Mouse (Mus musculus): ENCODE measurements around the gene Mpv17l2. TPM values are rescaled to one million over a fixed set of nuclear protein-coding genes. Genes with fewer than 3 reads are reported as not detected.

Mpv17l2 gene
- polyA plus RNA-seq, 1 experiment from 2014 or later, result 60.4 TPM

GRCm38 (mm10) chr8:70791294-70791701 lies 30.6 kb upstream of the Mpv17l2 start:
- Histone ChIP-seq H3K27me3 (ENCODE audit: insufficient read depth, low read length) (0 out of 2 replicates have a peak, but pooled peaks cover 4% of the 10 kb centered on the region), H3K9me3 (ENCODE audit: low read length) (no peaks in the 10 kb centered on the region), H3K4me3 (ENCODE audit: low read length) (peak overlapping the region; percentile 86), H3K9ac (replicated peaks; ENCODE audit: low read length) (peak overlapping the region; percentile 97), H3K36me3 (ENCODE audit: insufficient read depth, low read length) (peaks cover 21% of the 10 kb centered on the region; the same call in 1 of the 2 replicates), H3K4me2 (replicated peaks; ENCODE audit: low read depth, low read length) (peak overlapping the region; percentile 83), H3K27ac (ENCODE audit: low read length) (peak overlapping the region; percentile 54), H3K4me1 (ENCODE audit: insufficient read depth, low read length) (peaks cover 45% of the 10 kb centered on the region)
- 46% methylated on average over 7 of the region's 7 CpGs for WGBS
- no peak for ATAC-seq (ENCODE audit: low FRiP score, low TSS enrichment)

GRCm38 (mm10) chr8:70790846-70791245 lies 30.1 kb upstream of the Mpv17l2 start:
- ATAC-seq (ENCODE audit: low FRiP score, low TSS enrichment), result no peak
- Histone ChIP-seq H3K4me1 (ENCODE audit: insufficient read depth, low read length) (peaks cover 41% of the 10 kb centered on the region), H3K9me3 (ENCODE audit: low read length) (no peaks in the 10 kb centered on the region), H3K4me2 (replicated peaks; ENCODE audit: low read depth, low read length) (peak overlapping the region; percentile 83), H3K9ac (replicated peaks; ENCODE audit: low read length) (peak overlapping the region; percentile 97), H3K36me3 (ENCODE audit: insufficient read depth, low read length) (peaks cover 25% of the 10 kb centered on the region), H3K27me3 (ENCODE audit: insufficient read depth, low read length) (0 out of 2 replicates have a peak, but pooled peaks cover 2% of the 10 kb centered on the region), H3K27ac (ENCODE audit: low read length) (peak overlapping the region; percentile 54), H3K4me3 (ENCODE audit: low read length) (peak overlapping the region; percentile 86)
- 27% methylated on average over 8 of the region's 8 CpGs for WGBS

GRCm38 (mm10) chr8:70789046-70789445 lies 28.3 kb upstream of the Mpv17l2 start:
- Histone ChIP-seq H3K4me3 (ENCODE audit: low read length) (no peak overlapping the region), H3K4me1 (ENCODE audit: insufficient read depth, low read length) (peaks cover 41% of the 10 kb centered on the region), H3K27me3 (ENCODE audit: insufficient read depth, low read length) (no peaks in the 10 kb centered on the region), H3K4me2 (replicated peaks; ENCODE audit: low read depth, low read length) (no peak overlapping the region), H3K36me3 (ENCODE audit: insufficient read depth, low read length) (peaks cover 42% of the 10 kb centered on the region), H3K27ac (ENCODE audit: low read length) (no peak overlapping the region), H3K9me3 (ENCODE audit: low read length) (no peaks in the 10 kb centered on the region), H3K9ac (replicated peaks; ENCODE audit: low read length) (no peak overlapping the region; the same call in 1 of the 2 replicates)
- no peak for ATAC-seq (ENCODE audit: low FRiP score, low TSS enrichment)
- 76% methylated on average over 10 of the region's 10 CpGs for WGBS

- no peaks in the 10 kb centered on the region for H3K9me3 ChIP-seq (ENCODE audit: low read length)
- peak overlapping the region; percentile 11; the same call in 1 of the 2 replicates for H3K9ac ChIP-seq (replicated peaks; ENCODE audit: low read length)
- H3K4me2 ChIP-seq (replicated peaks; ENCODE audit: low read depth, low read length), result peak overlapping the region; percentile 38
- ATAC-seq (ENCODE audit: low FRiP score, low TSS enrichment), result 0 out of 2 replicates have a peak, but pooled peaks have one; percentile 8
- H3K4me1 ChIP-seq (ENCODE audit: insufficient read depth, low read length), result peaks cover 36% of the 10 kb centered on the region
- no peaks in the 10 kb centered on the region for H3K27me3 ChIP-seq (ENCODE audit: insufficient read depth, low read length)
- WGBS, result 27% methylated on average over 30 of the region's 30 CpGs
- peak overlapping the region; percentile 29; the same call in 1 of the 2 replicates for H3K27ac ChIP-seq (ENCODE audit: low read length)
- peak overlapping the region; percentile 30 for H3K4me3 ChIP-seq (ENCODE audit: low read length)
- peaks cover 51% of the 10 kb centered on the region for H3K36me3 ChIP-seq (ENCODE audit: insufficient read depth, low read length)
Measured at GRCm38 (mm10) chr8:70787941-70788667, 27.4 kb upstream of the Mpv17l2 start.

GRCm38 (mm10) chr8:70787051-70787445 lies 26.3 kb upstream of the Mpv17l2 start:
- no peak overlapping the region for H3K4me3 ChIP-seq (ENCODE audit: low read length)
- H3K27me3 ChIP-seq (ENCODE audit: insufficient read depth, low read length), result no peaks in the 10 kb centered on the region
- peaks cover 29% of the 10 kb centered on the region for H3K4me1 ChIP-seq (ENCODE audit: insufficient read depth, low read length)
- H3K27ac ChIP-seq (ENCODE audit: low read length), result no peak overlapping the region
- no peak for ATAC-seq (ENCODE audit: low FRiP score, low TSS enrichment)
- peak overlapping the region; percentile 38; the same call in 1 of the 2 replicates for H3K4me2 ChIP-seq (replicated peaks; ENCODE audit: low read depth, low read length)
- H3K9me3 ChIP-seq (ENCODE audit: low read length), result no peaks in the 10 kb centered on the region
- peaks cover 54% of the 10 kb centered on the region for H3K36me3 ChIP-seq (ENCODE audit: insufficient read depth, low read length)
- H3K9ac ChIP-seq (replicated peaks; ENCODE audit: low read length), result peak overlapping the region; percentile 44
- 89% methylated on average over 3 of the region's 3 CpGs for WGBS

GRCm38 (mm10) chr8:70786291-70787050 lies 25.7 kb upstream of the Mpv17l2 start:
- no peak overlapping the region for H3K27ac ChIP-seq (ENCODE audit: low read length)
- H3K4me3 ChIP-seq (ENCODE audit: low read length), result no peak overlapping the region
- no peaks in the 10 kb centered on the region for H3K27me3 ChIP-seq (ENCODE audit: insufficient read depth, low read length)
- peaks cover 24% of the 10 kb centered on the region for H3K4me1 ChIP-seq (ENCODE audit: insufficient read depth, low read length)
- H3K9ac ChIP-seq (replicated peaks; ENCODE audit: low read length), result no peak overlapping the region
- peaks cover 60% of the 10 kb centered on the region for H3K36me3 ChIP-seq (ENCODE audit: insufficient read depth, low read length)
- WGBS, result 86% methylated on average over 25 of the region's 25 CpGs
- no peaks in the 10 kb centered on the region for H3K9me3 ChIP-seq (ENCODE audit: low read length)
- H3K4me2 ChIP-seq (replicated peaks; ENCODE audit: low read depth, low read length), result no peak overlapping the region
- no peak for ATAC-seq (ENCODE audit: low FRiP score, low TSS enrichment)

GRCm38 (mm10) chr8:70780093-70780492 lies 19.3 kb upstream of the Mpv17l2 start:
- Histone ChIP-seq H3K9me3 (ENCODE audit: low read length) (no peaks in the 10 kb centered on the region), H3K36me3 (ENCODE audit: insufficient read depth, low read length) (peaks cover 52% of the 10 kb centered on the region), H3K4me3 (ENCODE audit: low read length) (no peak overlapping the region), H3K4me1 (ENCODE audit: insufficient read depth, low read length) (peaks cover 18% of the 10 kb centered on the region), H3K27me3 (ENCODE audit: insufficient read depth, low read length) (no peaks in the 10 kb centered on the region), H3K9ac (replicated peaks; ENCODE audit: low read length) (no peak overlapping the region), H3K27ac (ENCODE audit: low read length) (no peak overlapping the region), H3K4me2 (replicated peaks; ENCODE audit: low read depth, low read length) (no peak overlapping the region)
- WGBS, result 75% methylated on average over 11 of the region's 11 CpGs
- ATAC-seq (ENCODE audit: low FRiP score, low TSS enrichment), result no peak

- under 1% methylated on average over 92 of the region's 94 CpGs for WGBS
- no peaks in the 10 kb centered on the region for H3K27me3 ChIP-seq (ENCODE audit: insufficient read depth, low read length)
- H3K36me3 ChIP-seq (ENCODE audit: insufficient read depth, low read length), result peaks cover 49% of the 10 kb centered on the region
- peak; percentile 93 for ATAC-seq (ENCODE audit: low FRiP score, low TSS enrichment)
- peaks cover 39% of the 10 kb centered on the region for H3K4me1 ChIP-seq (ENCODE audit: insufficient read depth, low read length)
- peak within 1 kb of the TSS; percentile 99 for H3K27ac ChIP-seq (ENCODE audit: low read length)
- peak within 1 kb of the TSS; percentile 83 for H3K4me2 ChIP-seq (replicated peaks; ENCODE audit: low read depth, low read length)
- H3K9ac ChIP-seq (replicated peaks; ENCODE audit: low read length), result peak within 1 kb of the TSS; percentile 98
- peak within 1 kb of the TSS; percentile 84 for H3K4me3 ChIP-seq (ENCODE audit: low read length)
- no peaks in the 10 kb centered on the region for H3K9me3 ChIP-seq (ENCODE audit: low read length)
Measured at GRCm38 (mm10) chr8:70776496-70777444, 16.0 kb upstream of the Mpv17l2 start, which contains the start of gene Pik3r2. Pik3r2 (minus strand) TSS chr8:70776713.
